Mouse (Mus musculus) brain, embryonic 14.5 days (tissue): ENCODE data around the gene Cfap97d2. TPM values are rescaled to one million over a fixed set of nuclear protein-coding genes. Genes with fewer than 3 reads are reported as not detected.

Experiments
- DNase-seq: peaks from one replicate; pipeline ENCODE4 v3.0.0-alpha.2; 2011; ENCODE audit warnings: low read depth
- CTCF ChIP-seq: fragments of 200-500 bp; IDR thresholded peaks from 2 replicates; pipeline ENCODE4 v1.5.1; 2012; ENCODE audit warnings: inconsistent platforms, mild to moderate bottlenecking, moderate library complexity, borderline replicate concordance; ENCODE audit not compliant: insufficient read depth, insufficient read length; ENCODE audit errors: extremely low read depth
- POLR2A ChIP-seq: fragments of 200-500 bp; IDR thresholded peaks from 2 replicates; pipeline ENCODE4 v1.6.1; 2012; ENCODE audit warnings: mild to moderate bottlenecking, inconsistent platforms, borderline replicate concordance; ENCODE audit not compliant: poor library complexity, insufficient read depth, insufficient read length, severe bottlenecking; ENCODE audit errors: extremely low read depth
- polyA plus RNA-seq: library from polyadenylated mRNA; depleted of rRNA; stranded (reverse); fragments of >200 nt; gene quantifications from 2 replicates; pipeline ENCODE4 v1.2.3, GENCODE M21; 2012

Cfap97d2 gene
- polyA plus RNA-seq, 1 experiment = 2.0 TPM

GRCm38 (mm10) chr8:13675524-13675923 lies 30.2 kb upstream of the Cfap97d2 start:
- TF ChIP-seq POLR2A (no peak), CTCF (no peak)
- no peak for DNase-seq

DNA sequence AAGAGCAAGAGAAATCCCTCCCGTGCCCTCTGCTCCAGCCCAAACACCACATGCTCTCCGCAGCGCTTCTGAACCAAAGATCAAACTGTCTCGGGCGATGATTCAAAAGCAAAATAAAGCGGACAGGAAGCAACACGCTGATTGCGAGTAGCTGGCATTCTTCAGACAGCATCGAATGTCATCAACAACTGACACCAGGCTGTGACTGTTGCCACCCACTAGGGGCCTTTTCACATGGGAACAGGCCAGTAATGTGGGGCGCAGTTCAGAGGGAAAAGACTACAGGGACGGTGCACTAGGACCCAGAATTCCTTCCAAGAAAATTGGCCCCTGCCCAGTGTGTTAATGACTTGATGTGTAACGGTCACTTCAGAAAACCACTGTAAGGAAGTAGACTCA lies 29.4 kb upstream of the Cfap97d2 start:
- peak; percentile 27; the same call in 1 of the 2 replicates for TF ChIP-seq CTCF
- TF ChIP-seq POLR2A = no peak
- peak; percentile 80 for DNase-seq

GRCm38 (mm10) chr8:13676701-13677412 lies 28.8 kb upstream of the Cfap97d2 start:
- DNase-seq = peak; percentile 88
- TF ChIP-seq POLR2A = no peak
- no peak for TF ChIP-seq CTCF

DNA sequence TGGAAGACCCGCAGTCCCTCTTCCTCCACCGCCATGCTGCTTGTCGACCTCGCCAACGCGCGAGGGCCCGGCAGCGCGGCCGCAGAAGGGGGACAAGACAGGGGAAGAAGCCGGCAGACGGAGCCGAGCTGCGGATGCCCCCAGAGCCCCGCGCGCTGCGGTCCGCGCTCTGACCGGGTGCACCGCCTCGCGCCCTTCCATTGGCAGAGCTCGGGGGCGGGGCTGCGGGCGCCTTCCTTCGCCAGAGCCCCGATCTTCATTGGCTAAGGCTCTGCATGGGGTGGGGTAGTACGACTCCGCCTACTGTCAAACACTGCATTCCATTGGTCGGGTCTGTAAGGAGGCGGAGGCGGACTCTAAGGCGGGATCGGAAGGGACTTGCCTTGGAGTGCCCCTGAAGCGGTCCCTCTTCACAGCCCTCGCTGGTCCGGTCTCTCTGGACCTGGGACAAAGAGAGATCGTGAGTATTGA lies 28.2 kb upstream of the Cfap97d2 start, which contains the start of gene Rasa3:
TSS of gene Rasa3 (minus strand) at position 191 of the 471 bp plus-strand sequence.
- no peak for TF ChIP-seq CTCF
- peak; percentile 94 for TF ChIP-seq POLR2A
- DNase-seq = peak; percentile 99

- no peak for DNase-seq
- TF ChIP-seq POLR2A (no peak), CTCF (no peak)
These were observed 27.5 kb upstream of the Cfap97d2 start for GRCm38 (mm10) chr8:13678182-13678581.

GRCm38 (mm10) chr8:13684131-13684530 lies 21.6 kb upstream of the Cfap97d2 start:
- TF ChIP-seq POLR2A (no peak), CTCF (no peak)
- no peak for DNase-seq

GRCm38 (mm10) chr8:13685674-13686314 lies 19.9 kb upstream of the Cfap97d2 start:
- no peak for TF ChIP-seq POLR2A
- no peak for TF ChIP-seq CTCF
- no peak for DNase-seq

DNA sequence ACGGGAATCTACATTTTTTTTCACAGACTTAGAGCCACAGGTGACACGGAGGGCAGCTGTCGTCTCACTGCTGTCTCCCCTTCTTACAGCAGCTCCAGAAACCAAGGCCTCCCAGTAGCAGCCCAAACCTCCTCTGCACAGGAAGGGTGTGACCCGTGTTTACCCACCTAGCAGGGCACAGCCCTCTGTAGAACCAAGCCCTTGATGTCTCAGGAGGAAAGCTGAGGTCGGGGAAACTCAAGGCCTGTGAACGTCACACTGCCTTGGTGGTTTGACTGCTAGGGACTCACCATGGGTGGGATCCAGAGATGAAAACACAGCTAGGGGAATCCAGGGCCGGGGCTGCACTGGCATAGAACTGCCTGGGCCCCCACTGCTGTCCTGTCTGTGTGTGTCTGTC lies 19.3 kb upstream of the Cfap97d2 start:
- no peak for TF ChIP-seq CTCF
- TF ChIP-seq POLR2A = no peak
- no peak for DNase-seq

- no peak for DNase-seq
- TF ChIP-seq POLR2A (no peak), CTCF (no peak)
These were observed 18.5 kb upstream of the Cfap97d2 start for GRCm38 (mm10) chr8:13687101-13687717.

DNA sequence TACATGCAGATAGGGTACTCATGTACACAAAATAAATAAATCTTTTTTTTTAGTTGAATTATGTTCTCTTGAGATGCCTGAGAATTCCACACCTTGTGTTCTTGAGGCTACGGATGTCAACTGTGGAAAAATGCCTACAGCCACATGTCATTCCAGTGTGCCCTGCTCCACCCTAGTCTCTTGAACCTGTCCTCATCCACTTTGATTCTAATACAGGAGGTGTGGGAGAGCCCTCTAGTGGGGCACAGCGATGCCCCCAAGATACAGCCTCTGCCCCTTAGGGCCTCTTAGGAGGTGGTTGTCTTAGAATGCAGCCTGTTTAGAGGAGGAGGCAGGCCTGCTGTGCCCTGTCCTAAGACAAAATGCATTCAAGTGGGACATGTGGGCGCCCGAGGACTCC lies 17.7 kb upstream of the Cfap97d2 start:
- DNase-seq = no peak
- no peak for TF ChIP-seq CTCF
- TF ChIP-seq POLR2A = no peak

DNA sequence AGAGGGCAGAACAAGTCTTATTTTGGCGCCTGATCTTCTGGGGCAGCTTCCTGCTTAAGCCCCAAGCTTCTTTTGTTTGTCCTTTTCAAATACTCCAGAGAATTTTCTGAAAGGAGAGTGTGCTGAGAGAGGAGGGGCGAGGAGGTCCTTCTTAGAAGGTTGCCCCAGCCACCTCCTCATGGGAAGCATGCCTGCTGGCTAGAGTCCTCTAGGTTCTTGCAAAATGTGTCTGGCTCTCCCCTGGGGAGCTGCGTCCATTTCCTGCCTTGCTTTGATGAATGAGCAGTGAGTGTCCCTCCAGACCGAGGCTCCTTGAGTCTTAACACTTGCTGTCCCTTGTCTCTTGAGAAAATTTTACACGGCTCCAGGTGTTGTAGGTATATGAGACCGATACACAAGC lies 17.2 kb upstream of the Cfap97d2 start:
- TF ChIP-seq POLR2A (no peak), CTCF (no peak)
- no peak for DNase-seq

DNA sequence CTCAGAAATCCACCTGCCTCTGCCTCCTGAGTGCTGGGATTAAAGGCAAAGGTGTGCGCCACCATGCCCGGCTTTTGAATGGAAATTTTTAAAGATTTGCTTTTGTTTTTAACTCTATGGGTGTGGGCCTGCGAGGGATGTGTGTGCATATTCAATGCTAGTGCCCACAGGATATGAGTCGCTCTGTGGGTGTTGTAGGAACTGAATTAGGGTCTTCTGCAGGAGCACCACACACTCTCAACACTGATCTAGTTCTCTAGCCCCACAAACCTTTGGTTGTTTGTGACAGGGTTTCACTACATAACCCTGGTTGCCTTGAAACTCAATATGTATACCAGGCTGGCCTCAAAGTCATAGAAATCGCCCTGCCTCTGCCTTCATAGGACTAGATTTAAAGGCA lies 16.4 kb upstream of the Cfap97d2 start:
- no peak for DNase-seq
- TF ChIP-seq POLR2A (no peak), CTCF (no peak)
